Mouse (Mus musculus): ENCODE measurements at regions not wholly inside any gene's neighbourhood (a gene's known extent, or its start where the extent isn't known, plus 50 kb on each side); places are given as distances from the start of the nearest gene placed in this dataset.

GRCm38 (mm10) chr6:89054060-89054459 lies 152.0 kb downstream of the Tpra1 start:
- TF ChIP-seq CTCF (conservative IDR thresholded peaks at IDR 0.05 in 1 of 2, IDR thresholded peaks at IDR 0.05 in 1 of 2; ENCODE audit: low read depth in 2 of 2, low read length in 2 of 2), result no peak
- TF ChIP-seq JUND (conservative IDR thresholded peaks at IDR 0.05; ENCODE audit: low read depth, low read length), result no peak
- TF ChIP-seq POLR2A (IDR thresholded peaks at IDR 0.05; ENCODE audit: low read depth, low read length), result no peak
- no peak for TF ChIP-seq HCFC1 (IDR thresholded peaks at IDR 0.05; ENCODE audit: low read depth, low read length)
- no peak for TF ChIP-seq MAX (IDR thresholded peaks at IDR 0.05; ENCODE audit: low read length)
- TF ChIP-seq MAZ (IDR thresholded peaks at IDR 0.05; ENCODE audit: low read depth, low read length), result no peak
- no peak for TF ChIP-seq SIN3A (IDR thresholded peaks at IDR 0.05; ENCODE audit: low read length)
- TF ChIP-seq EP300 (IDR thresholded peaks at IDR 0.05; ENCODE audit: low read length), result no peak
- TF ChIP-seq MEF2A (IDR thresholded peaks at IDR 0.05; ENCODE audit: borderline replicate concordance, low read depth, low read length), result no peak

Measured in CH12.LX (cell line).